Mouse (Mus musculus): Measurements from ENCODE around the gene Tbx15.

Tbx15 gene

GRCm38 (mm10) chr3:99387127-99387526 is 146.9 kb downstream of the Tbx15 start:
- no peak for DNase-seq (ENCODE audit: low read depth, low spot score)
